Mouse (Mus musculus) A20 (cell line): ENCODE measurements around the gene Rasl10b.

ENCODE experiments used
- DNase-seq: peaks from one replicate; pipeline ENCODE4 v3.0.0-alpha.2; 2011; ENCODE audit warnings: low read depth, low spot score

Gene Rasl10b

GRCm38 (mm10) chr11:83432533-83432932, 23.6 kb downstream of the Rasl10b start:
- DNase-seq, result no peak

DNA sequence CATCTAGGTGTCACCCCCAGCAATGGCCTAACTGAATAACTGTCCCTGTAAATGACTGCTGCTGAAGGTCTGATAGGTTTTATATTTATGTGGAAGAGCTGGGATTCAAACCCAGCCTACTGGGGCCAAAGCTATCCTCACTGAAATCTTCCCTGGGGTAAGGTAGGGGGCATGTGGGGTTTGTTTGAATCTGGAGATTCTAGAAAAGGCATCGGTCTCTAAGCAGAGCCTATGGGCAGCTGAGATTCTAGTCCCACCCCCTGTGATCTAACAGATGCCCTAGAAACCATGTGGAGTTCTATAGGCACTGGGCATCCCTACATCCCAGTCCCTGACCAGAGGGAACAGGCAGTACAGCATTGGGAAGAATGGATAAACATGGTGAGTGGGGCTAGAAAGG, 28.4 kb downstream of the Rasl10b start, which contains the start of gene 1700020L24Rik:
1700020L24Rik (plus strand) TSS at position 301 of the 400 bp plus-strand sequence.
- no peak for DNase-seq

DNA sequence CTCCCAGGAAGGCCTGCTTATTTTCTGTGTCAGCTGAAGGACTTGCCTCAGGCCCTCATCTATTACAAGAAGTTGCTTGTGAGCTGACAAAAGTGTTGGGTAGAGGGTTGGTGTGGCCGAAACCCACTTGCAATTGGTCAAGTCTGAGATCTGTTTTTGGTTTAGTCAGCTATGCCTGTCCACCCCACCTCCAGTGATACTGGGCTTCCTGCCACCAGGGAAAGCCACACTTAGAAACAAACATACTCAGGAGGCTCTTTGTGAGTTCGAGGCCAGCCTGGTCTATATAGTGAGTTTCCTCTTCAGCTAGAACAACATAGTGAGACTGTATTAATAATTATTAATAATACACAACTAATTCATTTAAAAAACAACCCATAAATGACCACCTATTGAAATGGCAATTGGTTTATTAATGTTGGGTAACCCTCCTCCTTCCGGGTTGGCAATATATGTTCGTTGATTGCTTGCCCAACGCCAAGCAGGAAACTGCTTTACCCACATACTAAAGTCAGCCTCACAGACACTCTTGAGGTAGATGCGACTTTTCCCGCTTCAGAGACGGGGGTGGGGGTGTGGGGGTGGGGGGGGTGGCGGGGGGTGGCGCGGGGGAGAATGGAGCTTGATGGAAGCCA, 30.6 kb downstream of the Rasl10b start:
- peak; percentile 23 for DNase-seq

DNA sequence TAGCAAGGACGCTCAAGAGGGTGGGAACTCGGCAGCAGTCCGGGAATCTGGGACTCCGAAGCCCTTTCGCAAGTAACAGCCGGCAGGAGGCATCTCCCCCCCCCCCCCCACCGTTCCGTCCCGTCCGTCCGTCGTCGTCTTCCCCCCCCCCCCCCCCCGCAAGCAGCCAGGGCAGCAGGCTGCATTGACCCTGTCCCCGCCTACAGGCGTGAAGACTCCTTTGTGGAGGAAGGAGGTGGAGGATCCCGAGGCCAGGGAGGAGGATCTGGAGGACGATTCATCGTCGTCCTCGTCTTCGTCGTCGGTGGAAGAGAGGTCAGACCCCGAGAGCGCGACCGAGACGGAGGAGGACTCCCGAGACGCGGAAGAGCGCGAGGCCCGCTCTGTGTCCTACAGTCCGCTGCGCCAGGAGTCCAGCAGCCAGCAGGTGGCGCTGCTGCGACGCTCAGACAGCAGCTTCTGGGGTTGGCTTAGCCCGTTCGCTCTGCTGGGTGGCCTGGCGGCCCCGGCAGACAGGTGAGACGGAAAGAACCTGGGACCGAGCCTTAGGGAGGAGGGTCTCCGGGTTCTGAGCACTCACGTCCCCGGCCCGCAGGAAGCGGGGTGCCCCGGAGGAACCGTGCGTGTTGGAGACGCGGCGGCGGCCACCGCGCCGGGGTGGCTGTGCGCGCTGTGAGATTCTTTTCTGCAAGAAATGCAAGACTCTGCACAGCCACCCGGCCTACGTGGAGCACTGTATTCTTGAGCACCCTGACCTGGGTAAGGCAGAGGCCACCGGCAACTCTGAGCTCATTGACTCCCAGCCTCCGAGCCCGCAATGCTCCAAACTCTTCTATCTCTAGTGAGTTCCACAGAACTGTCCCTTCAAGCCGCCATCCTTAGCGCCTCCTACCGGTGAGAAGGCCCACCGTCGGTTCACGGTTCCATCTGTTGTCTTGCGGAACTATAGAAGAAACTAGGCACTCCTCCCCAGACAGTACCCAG, 31.4 kb downstream of the Rasl10b start:
- DNase-seq, result peak; percentile 97

DNA sequence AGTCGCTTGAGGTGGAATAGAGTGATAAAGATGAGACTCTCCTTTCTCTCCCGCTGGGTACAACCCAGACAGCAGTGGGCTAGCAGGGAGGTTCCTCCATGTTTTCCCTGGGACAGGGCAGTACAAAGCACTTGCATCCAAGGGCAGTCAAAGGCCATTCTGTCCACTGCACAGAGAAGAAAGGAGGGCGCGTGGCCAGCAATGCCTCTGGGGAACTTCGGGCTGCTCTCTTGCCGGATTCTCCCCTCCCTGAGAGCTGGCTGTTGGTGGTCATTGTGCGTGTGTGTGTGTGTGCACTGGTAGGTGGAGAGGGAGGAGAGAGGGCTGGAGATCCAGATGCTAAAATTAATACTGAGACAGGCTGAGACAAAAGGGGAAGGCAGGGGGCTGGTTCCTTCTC, 32.3 kb downstream of the Rasl10b start:
- DNase-seq, result no peak

GRCm38 (mm10) chr11:83442596-83443267, 33.8 kb downstream of the Rasl10b start:
- peak; percentile 50 for DNase-seq

DNA sequence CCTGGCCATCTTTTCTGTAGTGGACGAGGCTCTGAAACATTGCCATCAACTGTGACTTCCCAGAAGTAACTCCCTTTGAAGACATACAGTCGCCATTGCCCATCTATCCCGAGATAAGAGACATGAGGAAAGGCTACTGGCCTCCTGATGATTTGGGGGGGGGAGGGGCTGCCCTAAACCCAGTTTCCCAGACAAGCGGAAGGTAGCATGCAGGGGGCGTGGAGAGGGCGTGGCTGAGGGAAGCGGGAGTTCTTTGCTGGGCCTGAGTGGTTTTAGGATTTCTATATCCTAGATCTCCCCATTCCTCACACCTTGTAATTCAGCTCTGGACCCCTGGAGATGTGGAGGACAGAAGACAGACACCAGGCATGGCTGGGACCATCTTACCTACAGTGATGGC, 34.9 kb downstream of the Rasl10b start:
- no peak for DNase-seq

- DNase-seq, result no peak
Observed at GRCm38 (mm10) chr11:83445001-83445400, 36.1 kb downstream of the Rasl10b start.

GRCm38 (mm10) chr11:83447612-83448011, 38.7 kb downstream of the Rasl10b start:
- no peak for DNase-seq

DNA sequence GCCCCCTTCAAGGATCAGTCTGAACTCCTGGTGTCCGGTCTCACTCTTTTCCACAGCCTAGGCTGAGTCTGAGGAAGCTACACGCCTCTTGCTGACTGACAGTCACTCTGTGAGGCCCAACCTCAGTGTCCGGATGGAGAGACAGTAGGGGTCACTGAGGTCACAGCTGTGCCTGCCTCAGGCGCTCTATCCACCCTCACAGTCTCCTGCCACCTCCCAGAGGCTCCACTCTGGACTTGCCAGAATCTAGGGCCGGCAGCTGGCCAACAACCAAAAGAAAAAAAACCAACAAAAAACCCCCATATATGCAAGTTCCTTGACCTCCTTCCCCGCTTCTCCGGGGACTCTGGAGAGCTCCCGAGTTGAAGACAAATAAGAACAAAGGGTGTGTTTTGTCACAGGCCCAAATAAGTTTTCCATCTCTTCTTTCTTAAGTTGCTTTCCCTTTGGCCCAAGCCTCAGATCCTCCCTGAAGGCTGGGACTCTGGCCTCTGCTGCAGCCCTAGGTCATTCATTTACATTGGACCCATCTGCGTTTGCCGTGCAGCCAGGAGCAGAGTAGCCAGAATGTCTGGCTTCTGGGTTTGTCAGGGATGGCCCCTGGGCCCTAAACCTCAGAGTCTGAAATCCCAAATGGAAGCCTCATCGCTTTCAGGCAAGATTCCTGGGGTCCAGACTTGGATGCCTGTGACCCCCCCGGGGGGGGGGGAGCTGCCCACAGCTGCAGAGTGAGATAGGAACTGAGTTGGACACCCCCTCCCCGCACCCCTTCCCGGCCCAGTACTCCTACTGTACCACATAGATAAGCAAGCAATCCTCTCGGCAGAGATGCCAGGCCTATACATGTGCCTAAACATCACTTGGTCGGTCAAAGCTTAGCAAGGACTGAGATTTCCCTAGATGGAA, 39.3 kb downstream of the Rasl10b start:
- no peak for DNase-seq

DNA sequence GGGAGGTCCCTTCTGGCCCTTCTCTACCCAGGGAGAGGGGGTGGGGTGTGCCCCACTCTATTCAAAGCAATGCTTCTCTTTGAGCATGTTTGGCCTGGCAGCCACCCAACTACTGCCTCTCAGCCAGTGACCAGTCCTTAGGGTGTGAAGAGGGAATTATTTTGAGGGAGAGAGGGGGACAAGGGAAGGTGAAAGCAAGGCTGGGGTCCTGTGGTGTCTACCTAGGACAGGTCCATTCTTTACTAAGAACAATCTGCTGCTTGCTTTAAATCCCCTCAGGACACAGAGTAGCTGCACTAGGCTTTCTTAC, 39.9 kb downstream of the Rasl10b start:
- DNase-seq, result no peak

- DNase-seq, result no peak
Observed at GRCm38 (mm10) chr11:83449298-83449697, 40.4 kb downstream of the Rasl10b start.

DNA sequence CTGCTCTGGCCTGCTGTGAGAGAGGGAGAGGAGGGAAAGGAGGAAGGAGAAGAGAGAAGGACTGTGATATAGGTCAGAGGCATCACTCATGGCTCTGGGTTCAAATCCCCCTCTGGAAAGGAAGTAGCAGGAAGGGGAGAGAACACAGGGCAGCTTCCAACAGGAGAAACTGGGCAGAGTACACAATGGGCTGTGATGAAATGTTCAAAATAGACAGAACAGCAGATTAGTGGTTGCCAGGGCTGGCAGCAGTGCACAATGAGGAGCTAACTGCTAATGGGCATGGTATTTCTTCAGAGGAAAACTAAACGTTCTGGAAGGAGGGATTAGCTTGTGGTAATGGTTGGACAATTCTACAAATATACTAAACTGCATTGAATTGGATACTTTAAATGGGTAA, 41.6 kb downstream of the Rasl10b start:
- DNase-seq, result no peak

- DNase-seq, result no peak
Observed at GRCm38 (mm10) chr11:83451281-83451680, 42.3 kb downstream of the Rasl10b start.

DNA sequence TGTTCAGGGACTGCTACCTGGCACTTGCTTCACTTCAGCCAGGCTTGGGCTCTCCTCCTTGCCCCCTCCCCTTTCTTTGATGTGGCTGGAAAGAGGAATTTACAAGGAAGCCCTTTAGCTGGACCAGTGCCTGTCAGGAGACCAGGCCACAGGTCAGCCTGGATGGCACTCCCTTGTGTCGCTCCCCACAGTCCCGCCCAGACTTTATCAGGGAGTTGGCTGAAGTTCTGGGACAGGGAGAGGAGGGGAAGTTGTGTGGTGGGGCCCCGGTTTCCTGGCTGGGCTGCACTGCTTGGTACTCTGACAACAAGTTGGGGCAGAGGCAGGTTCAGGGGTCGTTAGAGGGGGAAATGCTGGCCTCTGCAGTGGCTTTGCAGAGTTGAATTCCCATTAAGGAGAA, 45.6 kb downstream of the Rasl10b start:
- no peak for DNase-seq

DNA sequence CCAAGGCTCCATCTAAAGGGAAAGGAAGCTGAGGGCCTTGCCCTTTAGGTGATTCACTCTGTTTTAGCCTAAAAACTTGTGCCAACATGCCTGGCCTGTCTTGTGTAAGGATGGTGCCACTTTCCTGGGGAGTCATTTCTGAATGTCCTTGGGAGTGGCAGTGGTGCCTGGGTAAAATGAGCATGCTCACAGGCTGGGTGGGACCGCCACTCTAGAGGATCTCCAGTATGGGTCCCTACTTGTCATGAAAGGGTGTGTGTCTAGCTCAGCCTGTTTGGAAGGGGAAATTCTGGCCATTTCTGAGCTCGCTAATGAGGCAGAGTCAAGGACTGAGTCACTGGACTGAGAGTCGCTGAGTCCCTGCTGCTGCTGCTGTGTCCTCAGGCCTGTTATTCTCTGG, 46.7 kb downstream of the Rasl10b start:
- no peak for DNase-seq

DNA sequence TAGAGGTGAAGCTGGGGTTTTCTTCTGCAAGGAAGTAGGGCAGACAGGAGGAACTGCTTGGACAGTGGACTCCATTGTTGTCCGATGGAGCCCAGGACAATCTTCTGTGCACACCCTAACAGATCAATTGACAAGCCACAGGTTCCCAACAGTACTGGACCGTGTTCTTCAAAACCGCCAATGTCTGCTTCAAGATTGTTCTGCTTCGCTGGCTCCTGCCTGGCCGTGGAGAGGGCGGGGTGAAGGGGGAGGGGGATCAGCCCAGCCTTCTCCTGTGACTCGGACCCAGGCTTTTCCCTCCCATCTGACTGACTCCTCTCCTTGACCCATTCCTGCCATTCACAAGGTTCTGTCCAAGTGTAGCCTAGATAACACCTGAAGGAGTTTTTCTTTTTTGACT, 48.3 kb downstream of the Rasl10b start:
- DNase-seq, result no peak

DNA sequence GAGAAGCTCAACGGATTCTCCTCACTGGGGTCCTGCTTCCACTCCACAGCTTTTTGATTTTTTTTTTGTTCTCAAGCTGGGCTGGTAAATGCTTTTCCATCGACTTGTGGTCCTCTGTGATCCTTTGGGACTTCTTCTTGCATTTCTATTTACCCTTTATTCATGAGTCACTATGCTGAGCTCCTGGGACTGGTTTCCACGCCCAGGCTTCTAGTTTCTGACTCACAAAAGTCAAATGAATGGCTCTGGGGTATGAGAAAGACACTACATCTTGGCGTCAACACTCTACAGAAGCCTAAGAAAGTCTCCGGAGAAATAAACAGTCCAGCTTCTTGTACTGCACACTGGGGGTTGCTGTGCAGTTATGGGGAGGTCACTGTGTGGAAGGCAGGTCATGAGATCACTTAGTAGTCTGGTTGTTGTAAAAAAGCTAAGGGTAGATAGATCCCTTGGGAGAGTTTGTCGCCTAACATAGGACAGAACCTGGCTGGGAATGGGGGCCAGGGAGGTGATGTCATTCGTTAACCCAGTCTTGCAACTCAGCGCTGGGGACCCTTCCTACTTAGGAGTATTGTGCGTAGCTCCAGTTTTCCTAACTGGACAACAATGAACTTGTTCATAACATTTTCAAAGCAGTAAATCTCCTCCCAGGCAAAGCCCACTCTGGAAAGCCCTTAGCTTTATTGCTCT, 49.1 kb downstream of the Rasl10b start:
- no peak for DNase-seq

DNA sequence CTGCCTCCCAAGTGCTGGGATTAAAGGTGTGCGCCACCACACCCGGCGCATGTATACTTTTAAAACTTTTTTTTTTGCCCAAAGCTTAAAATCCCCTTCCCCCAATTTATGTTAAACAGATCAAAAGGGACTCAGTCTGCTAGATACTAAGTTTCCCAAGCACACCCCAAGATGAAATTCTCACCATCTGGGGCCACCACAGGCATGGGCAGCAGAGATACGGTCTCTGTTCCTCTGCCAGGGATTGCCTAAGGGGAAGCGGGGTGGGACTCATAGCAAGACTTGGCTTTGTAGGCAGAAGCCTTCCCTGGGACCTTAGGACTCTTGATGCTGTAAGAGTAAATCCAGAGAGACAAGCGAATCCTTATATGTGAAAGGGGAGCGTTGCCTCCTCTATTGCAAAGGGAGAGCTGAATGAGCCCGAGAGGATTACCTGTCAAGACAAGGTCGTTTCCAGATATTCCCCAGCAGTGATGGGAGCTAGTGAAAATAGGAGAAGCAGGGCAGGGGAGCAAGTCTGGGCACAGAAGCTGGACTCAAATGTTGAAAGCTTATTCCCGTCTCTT, 52.6 kb downstream of the Rasl10b start:
- no peak for DNase-seq

DNA sequence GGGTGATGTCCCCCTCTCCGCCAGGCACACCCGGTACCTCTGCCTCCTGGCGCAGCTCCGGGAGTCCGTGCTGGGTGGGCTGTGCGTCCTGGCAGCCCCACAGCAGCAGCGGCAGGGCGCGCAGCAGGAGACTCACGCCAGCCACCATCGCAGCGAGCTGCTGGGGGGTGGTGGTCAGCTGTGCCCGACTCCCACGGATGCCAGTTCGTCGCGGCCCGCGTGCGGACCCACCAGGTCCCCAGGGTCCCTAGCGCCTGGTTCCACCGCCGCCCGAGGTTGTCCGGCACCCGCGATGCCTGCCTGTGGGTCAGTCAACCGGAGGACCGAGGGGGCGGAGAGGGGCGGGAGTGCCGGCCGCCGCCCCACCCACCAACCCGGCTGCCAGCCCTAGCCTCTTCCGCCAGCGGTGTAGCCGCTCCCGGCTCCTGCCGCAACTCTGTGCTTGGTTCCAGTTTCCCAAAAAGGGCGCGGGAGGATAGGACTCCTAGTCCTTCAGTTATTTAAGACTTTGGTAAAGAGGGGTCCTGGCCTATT, 53.8 kb downstream of the Rasl10b start, which contains the start of gene Mmp28:
Mmp28 (minus strand) TSS at position 361 of the 534 bp plus-strand sequence.
- peak; percentile 51 for DNase-seq
